Mouse (Mus musculus) ES-Bruce4 (cell line): ENCODE data around the gene Ccn6. TPM values are rescaled to one million over a fixed set of nuclear protein-coding genes. Genes with fewer than 3 reads are reported as not detected.
A peak's percentile ranks its signal among the peaks of the same experiment; 100 is the strongest.
"Not testable (repeated sequence)": the region's sequence is repeated elsewhere in the genome, so short reads cannot be mapped to it uniquely, and the experiment has no call there.

Experiments used
- H3K27ac ChIP-seq: 2 replicates; pipeline ENCODE4 v1.5.1; 2012; ENCODE audit warnings: low read length, inconsistent platforms; ENCODE audit not compliant: insufficient read depth
- H3K27me3 ChIP-seq: 2 replicates; pipeline ENCODE4 v1.6.1; 2012; ENCODE audit warnings: mild to moderate bottlenecking, low read length, inconsistent platforms; ENCODE audit not compliant: control insufficient read depth, poor library complexity, insufficient read depth, severe bottlenecking
- H3K36me3 ChIP-seq: 2 replicates; pipeline ENCODE4 v1.6.1; 2012; ENCODE audit warnings: inconsistent platforms, mild to moderate bottlenecking, low read length, moderate library complexity; ENCODE audit not compliant: control insufficient read depth, poor library complexity, insufficient read depth, severe bottlenecking
- H3K4me1 ChIP-seq: one replicate; pipeline ENCODE4 v1.8.1; 2011; ENCODE audit warnings: low read length; ENCODE audit not compliant: control insufficient read depth, insufficient read depth
- H3K4me3 ChIP-seq: 2 replicates; pipeline ENCODE4 v1.5.1; 2011; ENCODE audit warnings: low read depth, mild to moderate bottlenecking, low read length
- H3K9ac ChIP-seq: 2 replicates; pipeline ENCODE4 v1.6.1; 2012; ENCODE audit warnings: low read depth, mild to moderate bottlenecking, inconsistent platforms; ENCODE audit not compliant: poor library complexity, severe bottlenecking
- H3K9me3 ChIP-seq: replicated peaks from 2 replicates; pipeline ENCODE4 v1.6.1; 2012; ENCODE audit warnings: mild to moderate bottlenecking, low read length, inconsistent platforms; ENCODE audit not compliant: control insufficient read depth, poor library complexity, insufficient read depth, severe bottlenecking
- CTCF ChIP-seq: IDR thresholded peaks from one replicate; pipeline ENCODE4 v1.8.1; 2011; ENCODE audit warnings: low read depth, low read length
- EP300 ChIP-seq: IDR thresholded peaks from 2 replicates; pipeline ENCODE4 v1.6.1; 2011; ENCODE audit warnings: low read depth, low read length; ENCODE audit not compliant: insufficient read depth
- POLR2A ChIP-seq: IDR thresholded peaks from one replicate; pipeline ENCODE4 v1.8.1; 2011; ENCODE audit warnings: low read length; ENCODE audit not compliant: insufficient read depth
- polyA plus RNA-seq: library from polyadenylated mRNA; stranded (reverse); fragments of >200 nt; gene quantifications from 2 replicates; pipeline ENCODE4 v1.2.4, GENCODE M21; 2011; ENCODE audit warnings: low read depth; ENCODE audit not compliant: missing spikeins, insufficient read depth, insufficient read length

Gene Ccn6
- not detected in 2 replicates for polyA plus RNA-seq

DNA sequence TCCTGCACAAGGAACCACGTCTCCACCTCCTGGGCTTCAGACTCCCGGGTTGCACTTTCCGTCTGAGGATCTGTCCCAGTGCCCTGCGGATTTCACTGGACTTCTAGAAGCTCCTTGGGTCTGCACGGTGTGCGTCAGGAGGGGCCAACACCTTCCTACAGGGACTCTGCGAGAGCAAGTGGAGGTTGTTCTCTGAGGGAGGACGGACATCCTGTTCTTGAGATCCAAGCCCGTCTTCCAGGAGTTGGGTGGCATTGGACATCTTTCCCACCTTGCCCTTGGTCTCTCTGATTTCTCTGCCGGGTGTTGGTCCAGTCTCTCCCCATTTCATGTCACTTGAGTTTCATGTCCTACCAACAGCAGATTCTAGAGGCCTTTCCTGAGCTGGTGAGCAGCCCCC lies at the start of gene Ccn6:
Gene Ccn6, minus strand, starts transcription at position 101 of the 400 bp plus-strand sequence.
- no peaks in the 10 kb centered on the region for H3K36me3 ChIP-seq
- no peak within 1 kb of the TSS for H3K27ac ChIP-seq
- no peaks in the 10 kb centered on the region for H3K27me3 ChIP-seq
- TF ChIP-seq POLR2A (no peak), CTCF (no peak), EP300 (no peak)
- no peaks in the 10 kb centered on the region for H3K9me3 ChIP-seq
- no peaks in the 10 kb centered on the region for H3K4me1 ChIP-seq
- no peak within 1 kb of the TSS for H3K9ac ChIP-seq
- no peak within 1 kb of the TSS for H3K4me3 ChIP-seq

DNA sequence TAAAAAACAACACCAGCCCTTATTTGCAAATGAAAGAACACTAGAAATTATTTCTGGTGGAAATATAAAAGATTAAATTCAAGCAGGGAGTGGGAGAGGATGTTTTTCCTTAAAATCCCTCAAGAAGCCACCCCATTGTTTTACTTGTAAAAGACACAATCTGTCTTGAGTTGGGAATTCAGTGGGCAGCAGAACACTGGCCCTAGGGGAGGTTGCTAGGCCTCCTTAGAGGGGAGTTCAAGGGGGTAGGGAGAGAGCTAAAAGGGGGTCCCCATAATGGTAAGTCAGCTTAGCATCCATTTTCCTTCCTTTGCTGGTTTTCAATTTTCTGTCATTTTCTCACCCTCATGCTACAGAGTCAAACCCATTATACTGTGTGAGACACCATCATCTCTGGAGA lies 46.4 kb upstream of the Ccn6 start:
- Histone ChIP-seq H3K36me3 (no peaks in the 10 kb centered on the region), H3K4me3 (no peak overlapping the region), H3K27me3 (no peaks in the 10 kb centered on the region), H3K27ac (no peak overlapping the region), H3K4me1 (no peaks in the 10 kb centered on the region), H3K9me3 (no peaks in the 10 kb centered on the region; the same call in none of the 2 replicates), H3K9ac (no peak overlapping the region)
- TF ChIP-seq CTCF (no peak), POLR2A (no peak), EP300 (no peak)

DNA sequence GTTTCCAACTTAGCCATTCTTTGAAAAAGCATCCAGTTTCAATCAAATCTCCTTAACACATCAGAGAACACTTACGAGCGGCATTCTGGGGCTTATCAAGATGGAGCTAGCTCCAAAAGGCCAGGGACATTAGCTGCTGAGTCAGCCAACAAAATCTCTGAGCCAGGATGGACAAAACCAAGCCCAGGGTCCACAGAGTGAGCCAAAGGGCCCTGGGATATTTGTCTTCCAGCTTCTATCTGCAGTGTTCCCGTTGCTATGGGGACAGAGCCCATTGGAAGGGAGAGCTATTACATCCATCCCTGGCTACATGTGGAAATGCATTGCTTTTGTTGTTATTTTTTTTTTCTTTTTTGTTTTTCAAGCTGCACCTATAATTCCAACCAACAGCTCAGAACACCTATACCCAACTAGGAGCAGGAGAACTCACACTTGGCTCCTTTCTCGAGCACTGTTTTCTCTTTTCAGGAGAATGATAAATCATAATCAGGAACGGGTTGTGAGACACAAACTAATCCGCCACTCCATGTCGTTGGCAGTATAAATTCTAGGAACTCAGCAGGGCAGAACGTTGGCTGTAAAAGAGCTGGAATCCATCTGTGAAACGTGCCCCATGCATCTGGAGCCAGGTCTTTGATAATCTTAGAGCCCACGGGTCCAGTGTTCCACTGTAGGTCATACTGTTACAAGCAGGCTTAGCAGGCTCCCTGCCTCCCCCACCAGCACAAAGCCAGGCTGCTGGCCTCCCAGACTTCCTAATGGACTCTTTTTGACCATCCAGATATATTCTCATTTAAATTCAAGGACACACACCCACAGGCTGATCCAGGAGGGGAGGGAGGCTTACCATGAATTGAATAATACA lies 45.8 kb upstream of the Ccn6 start:
- no peaks in the 10 kb centered on the region for H3K27me3 ChIP-seq
- no peaks in the 10 kb centered on the region for H3K4me1 ChIP-seq
- H3K9ac ChIP-seq = no peak overlapping the region
- no peak overlapping the region for H3K4me3 ChIP-seq
- H3K27ac ChIP-seq = 0 out of 2 replicates have a peak overlapping the region, but pooled peaks have one; percentile 54
- H3K36me3 ChIP-seq = no peaks in the 10 kb centered on the region
- TF ChIP-seq POLR2A (no peak), EP300 (0 out of 2 replicates have a peak, but pooled peaks have one; percentile 19), CTCF (no peak)
- no peaks in the 10 kb centered on the region; the same call in none of the 2 replicates for H3K9me3 ChIP-seq

DNA sequence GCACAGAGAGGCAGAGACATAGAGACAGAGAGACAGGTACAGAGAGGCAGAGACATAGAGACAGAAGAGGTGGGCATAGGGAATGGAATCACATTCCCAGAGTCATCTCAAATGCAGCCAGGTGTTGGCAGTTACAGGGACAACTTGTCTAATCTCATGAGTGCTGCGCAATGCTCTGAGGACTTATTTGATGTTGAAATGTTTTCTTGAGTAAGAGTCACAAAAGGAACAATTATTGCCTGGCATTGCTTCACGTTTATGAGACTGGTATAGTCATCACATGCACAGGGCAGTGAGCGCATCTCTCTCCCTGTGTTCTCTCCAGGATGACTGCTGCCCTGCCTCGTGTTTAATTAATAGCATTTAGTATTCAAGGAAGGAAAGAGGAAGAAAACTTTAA lies 45.1 kb upstream of the Ccn6 start:
- H3K36me3 ChIP-seq = no peaks in the 10 kb centered on the region
- no peaks in the 10 kb centered on the region for H3K4me1 ChIP-seq
- TF ChIP-seq EP300 (no peak), CTCF (no peak), POLR2A (no peak)
- H3K27ac ChIP-seq = no peak overlapping the region
- no peak overlapping the region for H3K9ac ChIP-seq
- no peaks in the 10 kb centered on the region; the same call in none of the 2 replicates for H3K9me3 ChIP-seq
- H3K27me3 ChIP-seq = no peaks in the 10 kb centered on the region
- H3K4me3 ChIP-seq = no peak overlapping the region

DNA sequence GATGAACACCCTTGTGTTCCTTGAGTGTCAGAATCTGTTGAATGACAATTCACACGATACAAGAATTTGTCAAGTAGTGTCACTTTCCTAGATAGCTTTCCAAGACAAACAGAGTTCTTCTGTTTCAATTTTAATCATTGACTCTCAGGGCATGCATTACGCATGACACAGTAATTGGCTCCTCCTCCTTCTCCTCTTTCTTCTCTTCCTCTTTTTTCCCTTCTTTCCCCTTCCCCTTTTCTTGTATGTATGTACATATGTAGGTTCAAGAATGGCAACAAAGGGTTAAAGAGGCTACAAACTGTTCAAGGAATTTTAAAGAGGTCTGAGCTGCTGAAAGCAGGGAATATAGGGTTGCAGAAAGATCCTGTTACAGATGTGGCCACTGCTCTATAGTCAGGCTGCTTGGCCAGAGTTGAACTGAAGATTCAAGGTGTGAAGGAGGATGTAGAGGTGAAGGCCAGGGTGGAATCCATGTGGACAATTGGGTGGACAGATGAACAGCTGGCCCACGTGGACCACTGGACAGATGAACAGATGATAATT lies 43.8 kb upstream of the Ccn6 start:
- no peak overlapping the region for H3K27ac ChIP-seq
- H3K36me3 ChIP-seq = no peaks in the 10 kb centered on the region
- TF ChIP-seq CTCF (no peak), POLR2A (no peak), EP300 (no peak)
- no peak overlapping the region for H3K9ac ChIP-seq
- H3K4me3 ChIP-seq = no peak overlapping the region
- H3K9me3 ChIP-seq = no peaks in the 10 kb centered on the region; the same call in none of the 2 replicates
- H3K4me1 ChIP-seq = no peaks in the 10 kb centered on the region
- H3K27me3 ChIP-seq = no peaks in the 10 kb centered on the region

DNA sequence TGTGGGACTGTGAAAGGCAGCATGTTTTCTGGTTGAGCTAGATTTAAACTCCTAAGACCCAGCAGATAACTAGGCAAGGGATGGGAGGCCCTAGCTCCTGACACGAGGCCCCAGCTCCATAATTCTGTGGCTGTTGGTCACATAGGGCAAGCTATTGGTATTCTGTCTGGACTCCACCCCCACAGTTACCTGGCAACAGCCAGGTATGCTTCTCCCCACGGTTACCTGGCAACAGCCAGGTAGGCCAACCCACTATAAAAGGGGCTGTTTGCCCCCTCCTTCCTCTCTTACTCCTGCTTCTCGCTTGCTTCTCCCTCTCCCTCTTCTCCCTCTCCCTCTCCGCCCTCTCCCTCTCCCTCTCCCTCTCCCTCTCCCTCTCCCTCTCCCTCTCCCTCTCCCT lies 38.9 kb upstream of the Ccn6 start:
- TF ChIP-seq CTCF (no peak), EP300 (no peak), POLR2A (no peak)

DNA sequence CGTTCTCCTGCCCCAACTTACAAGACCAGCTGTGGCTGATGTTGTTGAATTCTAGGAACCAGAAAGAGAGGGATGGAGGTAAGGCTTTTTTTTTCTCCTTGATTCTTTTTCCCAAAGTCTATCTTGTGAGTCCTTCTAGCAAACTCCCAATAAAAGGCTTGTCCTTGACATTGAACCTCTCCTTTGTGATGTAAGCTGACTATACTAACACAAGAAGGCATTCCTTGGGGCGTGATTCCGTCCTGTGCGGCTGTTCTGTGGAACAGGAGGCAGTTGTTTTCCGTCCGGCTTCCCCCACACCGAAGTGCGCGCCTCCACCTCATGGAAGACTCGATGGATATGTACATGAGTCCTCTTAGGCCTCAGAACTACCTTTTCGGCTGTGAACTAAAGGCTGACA lies 34.6 kb upstream of the Ccn6 start:
- not testable (repeated sequence) for H3K4me1 ChIP-seq, H3K36me3 ChIP-seq, H3K9ac ChIP-seq, H3K27ac ChIP-seq, H3K27me3 ChIP-seq, H3K4me3 ChIP-seq, H3K9me3 ChIP-seq

More for the DNA sequence above, 38.9 kb upstream of the Ccn6 start:
- Histone ChIP-seq H3K36me3 (no peaks in the 10 kb centered on the region), H3K9ac (no peak overlapping the region), H3K27ac (no peak overlapping the region), H3K4me1 (no peaks in the 10 kb centered on the region), H3K9me3 (no peaks in the 10 kb centered on the region; the same call in 1 of the 2 replicates), H3K27me3 (no peaks in the 10 kb centered on the region), H3K4me3 (no peak overlapping the region)
